ENCODE assay signal across 8 mouse cellular contexts in the genomic region with DNA sequence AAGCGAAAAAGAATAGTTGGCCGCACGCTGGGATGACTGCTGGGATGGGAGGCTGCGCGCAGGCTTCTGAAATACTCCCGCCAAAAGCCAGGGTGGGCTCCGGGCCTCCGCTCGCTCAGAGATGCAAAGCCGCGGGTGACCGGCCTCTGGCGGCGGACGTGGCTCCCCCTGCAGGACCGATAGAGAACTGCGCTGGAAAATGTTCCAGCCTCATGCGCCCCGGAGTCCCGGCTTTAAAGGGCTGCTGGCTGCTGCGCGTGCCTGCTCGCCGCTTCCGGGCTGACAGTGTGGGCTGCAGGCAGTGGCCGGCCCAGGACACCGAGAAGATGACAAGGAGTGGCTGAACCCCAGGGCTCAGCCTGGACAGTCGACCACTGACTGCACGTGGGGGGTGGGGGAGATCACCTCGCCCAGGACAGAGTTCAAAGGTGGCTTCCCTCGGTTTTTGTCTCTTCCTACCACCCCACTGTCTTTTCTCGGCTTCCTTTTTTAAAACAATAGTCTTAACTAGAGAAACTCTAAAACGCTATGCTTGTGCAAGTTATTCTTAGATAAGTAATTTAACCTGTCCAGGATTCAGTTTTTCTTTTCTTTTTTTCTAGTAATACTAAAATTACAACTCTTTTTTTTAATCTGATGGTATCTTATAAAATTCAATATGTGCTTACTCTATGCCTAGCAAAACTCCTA. TPM values are rescaled to one million over a fixed set of nuclear protein-coding genes. Genes with fewer than 3 reads are reported as not detected.
DNase-seq lines count a peak whose midpoint lies in the region; ATAC-seq and TF ChIP-seq lines count a peak whose summit lies in the region.

No protein-coding gene starts in this region.

- intact Hi-C loops in left cerebral cortex, postnatal 36 days (cut with DNase I) = no loop called here

- no peak overlapping the region for H3K9ac ChIP-seq in intestine, postnatal 0 days (ENCODE audit: low read depth, low read length)

- 2% methylated on average over 33 of the region's 33 CpGs for WGBS in intestine, postnatal 0 days
- WGBS in midbrain, embryonic 10.5 days = 1% methylated on average over 33 of the region's 33 CpGs

- H3K27me3 ChIP-seq in intestine, postnatal 0 days (replicated peaks; ENCODE audit: control insufficient read depth, insufficient read depth, low read length) = peaks cover 35% of the 10 kb centered on the region
- peaks cover 76% of the 10 kb centered on the region for H3K27me3 ChIP-seq in midbrain, embryonic 10.5 days (ENCODE audit: low read depth, poor library complexity, severe bottlenecking)

- peak; percentile 94 for DNase-seq in adrenal gland, postnatal 10 days
- peak; percentile 93 for DNase-seq in embryo, embryonic 9.5 days (ENCODE audit: extremely low spot score)
- DNase-seq in gastrocnemius, postnatal 4 days (ENCODE audit: low spot score in 2 of 2) = peak; percentile 79 to 84
- peak; percentile 78 to 84 for DNase-seq in left cerebral cortex, postnatal 36 days (ENCODE audit: low spot score in 2 of 2)
- peak; percentile 93 for DNase-seq in midbrain, embryonic 10.5 days (ENCODE audit: low spot score)
- DNase-seq in right cerebral cortex, postnatal 36 days (ENCODE audit: low spot score in 2 of 2) = peak; percentile 47 to 70
- DNase-seq in urinary bladder, postnatal 4 days (ENCODE audit: low spot score in 2 of 2) = peak; percentile 81 to 88

- ATAC-seq in intestine, postnatal 0 days = peak; percentile 57

- H3K4me2 ChIP-seq in intestine, postnatal 0 days (replicated peaks; ENCODE audit: low read depth) = peak overlapping the region; percentile 70

- TF ChIP-seq CTCF in intestine, postnatal 0 days (IDR thresholded peaks at IDR 0.05; ENCODE audit: low read depth) = peak; percentile 93

- no peaks in the 10 kb centered on the region for H3K4me1 ChIP-seq in intestine, postnatal 0 days (replicated peaks; ENCODE audit: control insufficient read depth, insufficient read depth, low read length)
- peaks cover 23% of the 10 kb centered on the region for H3K4me1 ChIP-seq in midbrain, embryonic 10.5 days

- H3K36me3 ChIP-seq in intestine, postnatal 0 days (ENCODE audit: control insufficient read depth, insufficient read depth) = no peaks in the 10 kb centered on the region
- H3K36me3 ChIP-seq in midbrain, embryonic 10.5 days = no peaks in the 10 kb centered on the region

- peak overlapping the region; percentile 31 for H3K4me3 ChIP-seq in intestine, postnatal 0 days (ENCODE audit: low read depth, low read length)
- H3K4me3 ChIP-seq in midbrain, embryonic 10.5 days = peak overlapping the region; percentile 49

- H3K9me3 ChIP-seq in intestine, postnatal 0 days (ENCODE audit: control insufficient read depth) = no peaks in the 10 kb centered on the region
- no peaks in the 10 kb centered on the region for H3K9me3 ChIP-seq in midbrain, embryonic 10.5 days (replicated peaks)

- H3K27ac ChIP-seq in intestine, postnatal 0 days (ENCODE audit: low read depth, low read length) = no peak overlapping the region
- H3K27ac ChIP-seq in midbrain, embryonic 10.5 days (replicated peaks) = peak overlapping the region; percentile 70

RNA-seq across cellular contexts. Expression of a gene that starts 46.5 kb away (rescaled TPM):
- 10 to 100 TPM; 11.2 to 15.0 TPM for total RNA-seq in adrenal gland, postnatal 10 days (2021)
- 10 to 100 TPM; 19.5 to 19.7 TPM for total RNA-seq in gastrocnemius, postnatal 4 days (2021)
- 6.7 and 7.4 TPM in 2 replicates for polyA plus RNA-seq in intestine, postnatal 0 days (2015; fragmentation: Nextera tagmentation; extraction: Ambion mirVana)
- 1 to 10 TPM; 1.5 to 2.0 TPM for total RNA-seq in left cerebral cortex, postnatal 36 days (2021)
- polyA plus RNA-seq in midbrain, embryonic 10.5 days (2016; fragmentation: Nextera tagmentation; extraction: Ambion mirVana) = 14.5 and 17.2 TPM in 2 replicates

RNA-seq across cellular contexts. Expression of a gene that starts 56.4 kb away (rescaled TPM):
- total RNA-seq in adrenal gland, postnatal 10 days (2021) = 10 to 100 TPM; 17.7 TPM
- 10 to 100 TPM; 11.2 to 12.9 TPM for total RNA-seq in gastrocnemius, postnatal 4 days (2021)
- polyA plus RNA-seq in intestine, postnatal 0 days (2015; fragmentation: Nextera tagmentation; extraction: Ambion mirVana) = 55.9 and 59.5 TPM in 2 replicates
- 10 to 100 TPM; 50.2 to 52.7 TPM for total RNA-seq in left cerebral cortex, postnatal 36 days (2021)
- 21.9 and 22.4 TPM in 2 replicates for polyA plus RNA-seq in midbrain, embryonic 10.5 days (2016; fragmentation: Nextera tagmentation; extraction: Ambion mirVana)

Comparison
In these comparisons a context has a peak if more than half of its experiments do, and no peak if none do; other contexts are left out.
1. RNA of a gene that starts 46.5 kb away (total RNA-seq): 19.5 to 19.7 TPM in gastrocnemius, postnatal 4 days and 11.2 to 15.0 TPM in adrenal gland, postnatal 10 days; 1.5 to 2.0 TPM in left cerebral cortex, postnatal 36 days; every median in the first group is over 4 times any median in the second.
2. Peak in every context shown above with its lines, with median percentiles within 50 percentile points of each other: DNase-seq.